9 mouse cellular contexts compared by ENCODE assay signal in the genomic region with DNA sequence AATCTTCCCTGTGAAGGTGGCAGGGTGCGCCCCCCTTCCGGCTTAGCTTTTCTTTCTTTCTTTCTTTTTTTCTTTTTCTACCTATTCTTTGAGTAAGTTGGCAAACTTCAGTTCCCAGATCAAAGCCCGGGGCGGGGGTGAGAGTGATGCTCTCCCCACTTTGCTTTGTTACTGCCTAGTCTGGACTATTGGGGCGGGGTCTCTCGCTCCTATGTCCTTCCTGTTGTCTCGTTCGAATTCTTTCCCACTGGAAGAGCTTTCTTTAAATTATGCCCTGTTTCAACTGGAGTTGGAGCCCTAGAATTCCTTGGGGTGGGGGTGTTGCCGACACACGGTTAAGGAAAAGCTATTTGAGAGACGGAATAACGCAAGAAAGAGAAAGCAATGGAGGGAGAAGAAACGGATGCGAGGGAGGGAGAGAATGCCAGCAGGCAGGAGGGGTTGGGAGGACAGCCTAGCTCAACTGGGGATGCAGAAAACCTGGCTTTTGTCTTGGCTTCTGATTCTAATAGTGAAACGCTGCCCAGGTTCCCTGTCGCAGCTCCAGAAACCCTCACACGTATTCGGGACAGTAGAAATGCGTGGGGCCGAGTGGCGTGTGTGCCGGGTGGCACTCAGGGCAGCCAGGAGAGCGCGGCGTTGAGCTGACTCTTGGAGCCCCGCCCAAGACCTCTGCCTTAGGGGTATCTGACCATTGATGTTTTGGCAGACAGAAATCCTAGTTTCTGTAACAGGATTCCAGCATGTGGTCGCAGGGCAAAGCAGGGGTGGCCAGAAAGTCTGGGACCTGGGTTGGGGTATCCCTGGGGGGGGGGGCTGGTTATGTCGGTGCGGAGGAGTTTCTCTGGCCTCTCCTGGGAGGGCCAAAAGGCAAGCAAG. TPM values are rescaled to one million over a fixed set of nuclear protein-coding genes. Genes with fewer than 3 reads are reported as not detected.
A peak's percentile ranks its signal among the peaks of the same experiment; 100 is the strongest.
DNase-seq lines count a peak whose midpoint lies in the region; ATAC-seq and TF ChIP-seq lines count a peak whose summit lies in the region.
"Had no signal": no experiment of that assay in that cellular context is flagged by ENCODE, and none has a peak within 500 bp of the region (broad histone marks: within the 10 kb centered on the region; RNA-seq: fewer than 3 reads in every experiment).

No protein-coding gene starts in this region.

- H3K36me3 ChIP-seq in heart, embryonic 10.5 days = no peaks in the 10 kb centered on the region
- H3K36me3 ChIP-seq in E14TG2a.4 (ENCODE audit: insufficient read depth, low read length) = no peaks in the 10 kb centered on the region
- H3K36me3 ChIP-seq in forebrain, embryonic 11.5 days (ENCODE audit: control insufficient read depth, insufficient read depth, low read length) = no peaks in the 10 kb centered on the region
- no peaks in the 10 kb centered on the region for H3K36me3 ChIP-seq in limb, embryonic 15.5 days
- H3K36me3 ChIP-seq in thymus, adult 2 months (ENCODE audit: control insufficient read depth, insufficient read depth, low read length) = no peaks in the 10 kb centered on the region

- DNase-seq in heart, embryonic 10.5 days (ENCODE audit: low spot score) = no peak
- no peak for DNase-seq in heart, postnatal 10 days
- peak; percentile 56 for DNase-seq in forebrain, embryonic 11.5 days (ENCODE audit: low spot score)
- DNase-seq in thymus, adult 2 months = no peak
- DNase-seq in layer of hippocampus, adult 8-10 months (ENCODE audit: low spot score in 2 of 2) = no peak

- WGBS in heart, embryonic 10.5 days = 2% methylated on average over 29 of the region's 29 CpGs
- under 1% methylated on average over 29 of the region's 29 CpGs for WGBS in forebrain, embryonic 11.5 days
- under 1% methylated on average over 29 of the region's 29 CpGs for WGBS in limb, embryonic 15.5 days
- 6% methylated on average over 29 of the region's 29 CpGs for WGBS in thymus, adult 2 months

- TF ChIP-seq POLR2A in thymus, adult 2 months (IDR thresholded peaks at IDR 0.05; ENCODE audit: control insufficient read depth, extremely low read depth, insufficient read depth, low read length, poor library complexity) = no peak

- H3K9me3 ChIP-seq in heart, embryonic 10.5 days = no peaks in the 10 kb centered on the region
- H3K9me3 ChIP-seq in E14TG2a.4 (ENCODE audit: low read length) = no peaks in the 10 kb centered on the region
- no peaks in the 10 kb centered on the region for H3K9me3 ChIP-seq in forebrain, embryonic 11.5 days (ENCODE audit: control insufficient read depth, low read length)
- no peaks in the 10 kb centered on the region for H3K9me3 ChIP-seq in limb, embryonic 15.5 days

- intact Hi-C loops in heart, postnatal 10 days (cut with DNase I) = no loop called here

- no peak overlapping the region for H3K27ac ChIP-seq in heart, embryonic 10.5 days
- no peak overlapping the region for H3K27ac ChIP-seq in forebrain, embryonic 11.5 days (ENCODE audit: low read depth, low read length)
- no peak overlapping the region for H3K27ac ChIP-seq in limb, embryonic 15.5 days
- H3K27ac ChIP-seq in thymus, adult 2 months (ENCODE audit: control insufficient read depth, insufficient read depth, low read length) = no peak overlapping the region

- ATAC-seq in forebrain, embryonic 11.5 days (replicated peaks; ENCODE audit: low FRiP score) = no peak
- no peak for ATAC-seq in limb, embryonic 15.5 days (ENCODE audit: insufficient number of reproducible peaks, low FRiP score, low TSS enrichment, low read depth)
- ATAC-seq in megakaryocyte progenitor cell, adult 5-6 weeks (replicated peaks; ENCODE audit: poor library complexity) = no peak

- H3K4me1 ChIP-seq in heart, embryonic 10.5 days = peaks cover 15% of the 10 kb centered on the region
- peaks cover 45% of the 10 kb centered on the region for H3K4me1 ChIP-seq in E14TG2a.4 (replicated peaks; ENCODE audit: low read depth, low read length)
- H3K4me1 ChIP-seq in forebrain, embryonic 11.5 days (replicated peaks; ENCODE audit: control insufficient read depth, insufficient read depth, low read length) = peaks cover 20% of the 10 kb centered on the region
- H3K4me1 ChIP-seq in limb, embryonic 15.5 days = peaks cover 31% of the 10 kb centered on the region
- no peaks in the 10 kb centered on the region for H3K4me1 ChIP-seq in thymus, adult 2 months (replicated peaks; ENCODE audit: control insufficient read depth, insufficient read depth, low read length)

- TF ChIP-seq CTCF in E14TG2a.4 (conservative IDR thresholded peaks at IDR 0.05; ENCODE audit: low read length) = no peak
- no peak for TF ChIP-seq CTCF in thymus, adult 2 months (IDR thresholded peaks at IDR 0.05; ENCODE audit: borderline replicate concordance, control insufficient read depth, extremely low read depth, insufficient read depth, low read length, poor library complexity)

- peaks cover 74% of the 10 kb centered on the region for H3K27me3 ChIP-seq in heart, embryonic 10.5 days (ENCODE audit: insufficient read depth, poor library complexity, severe bottlenecking)
- H3K27me3 ChIP-seq in E14TG2a.4 (ENCODE audit: insufficient read depth, low read length) = peaks cover 68% of the 10 kb centered on the region
- H3K27me3 ChIP-seq in forebrain, embryonic 11.5 days (ENCODE audit: control insufficient read depth, insufficient read depth, low read length) = peaks cover 43% of the 10 kb centered on the region
- H3K27me3 ChIP-seq in limb, embryonic 15.5 days = peaks cover 79% of the 10 kb centered on the region
- peaks cover 6% of the 10 kb centered on the region; the same call in 1 of the 2 replicates for H3K27me3 ChIP-seq in thymus, adult 2 months (ENCODE audit: control insufficient read depth, insufficient read depth, low read length)

- peak overlapping the region; percentile 41 for H3K9ac ChIP-seq in forebrain, embryonic 11.5 days (ENCODE audit: low read length)
- H3K9ac ChIP-seq in limb, embryonic 15.5 days = no peak overlapping the region

- H3K4me3 ChIP-seq in heart, embryonic 10.5 days = peak overlapping the region; percentile 39
- peak overlapping the region; percentile 68 for H3K4me3 ChIP-seq in E14TG2a.4 (replicated peaks; ENCODE audit: low read length)
- peak overlapping the region; percentile 31 for H3K4me3 ChIP-seq in forebrain, embryonic 11.5 days (ENCODE audit: low read depth, low read length)
- H3K4me3 ChIP-seq in limb, embryonic 15.5 days = peak overlapping the region; percentile 38
- no peak overlapping the region for H3K4me3 ChIP-seq in thymus, adult 2 months (ENCODE audit: control insufficient read depth, insufficient read depth, low read length)

- peak overlapping the region; percentile 56 for H3K4me2 ChIP-seq in forebrain, embryonic 11.5 days (ENCODE audit: low read depth, low read length, severe bottlenecking)
- peak overlapping the region; percentile 66 for H3K4me2 ChIP-seq in limb, embryonic 15.5 days

RNA-seq across cellular contexts. Expression of gene Adcyap1, which starts 1.8 kb away (rescaled TPM):
- polyA plus RNA-seq in heart, embryonic 10.5 days (2016; fragmentation: Nextera tagmentation; extraction: Ambion mirVana) = 0.39 TPM in 1 of 2 replicates, not detected in the other
- total RNA-seq in heart, postnatal 10 days (2021) = not detected
- 6.6 and 8.1 TPM in 2 replicates for polyA plus RNA-seq in forebrain, embryonic 11.5 days (2014; fragmentation: Nextera tagmentation; extraction: Ambion mirVana)
- polyA plus RNA-seq in limb, embryonic 15.5 days (2015; fragmentation: Nextera tagmentation; extraction: Ambion mirVana) = 1.4 and 1.5 TPM in 2 replicates
- 0.77 and 1.4 TPM in 2 replicates for polyA plus RNA-seq in thymus, adult 2 months (2012; rRNA removed)
- not detected in 2 replicates for total RNA-seq in megakaryocyte progenitor cell, adult 5-6 weeks (2015)
- total RNA-seq in megakaryocyte progenitor cell, adult 5-6 weeks (2017) = not detected in 2 replicates
- 10 to 100 TPM in 3 of 4 experiments, 1 to 10 TPM in 1; 6.7 to 15.3 (median 13.6) TPM for total RNA-seq in layer of hippocampus, adult 8-10 months (2022)
- total RNA-seq: monocyte, adult 5-6 weeks had no signal
